Mouse (Mus musculus) heart, adult 2 months (tissue): ENCODE results near the gene Tbxas1. TPM values are rescaled to one million over a fixed set of nuclear protein-coding genes. Genes with fewer than 3 reads are reported as not detected.
A peak's percentile ranks its signal among the peaks of the same experiment; 100 is the strongest.

Source experiments
- DNase-seq, 2 experiments: peaks; one replicate each; pipeline ENCODE4 v3.0.0; 2021
- H3K27ac ChIP-seq: fragments of 200-600 bp; 2 replicates; pipeline ENCODE4 v1.8.1; 2022
- H3K27me3 ChIP-seq: fragments of 200-500 bp; 2 replicates; pipeline ENCODE4 v1.6.1; 2012; ENCODE audit warnings: mild to moderate bottlenecking, low read length, inconsistent platforms, mixed read lengths; ENCODE audit not compliant: control insufficient read depth, insufficient read depth
- H3K36me3 ChIP-seq: fragments of 200-500 bp; 2 replicates; pipeline ENCODE4 v1.6.1; 2012; ENCODE audit warnings: low read length, inconsistent platforms; ENCODE audit not compliant: control insufficient read depth, insufficient read depth
- H3K4me1 ChIP-seq: fragments of 200-500 bp; 2 replicates; pipeline ENCODE4 v1.6.1; 2011; ENCODE audit warnings: low read length; ENCODE audit not compliant: control insufficient read depth, insufficient read depth
- H3K4me3 ChIP-seq: fragments of 200-600 bp; 2 replicates; pipeline ENCODE4 v1.8.1; 2022
- H3K79me2 ChIP-seq: fragments of 200-500 bp; replicated peaks from 2 replicates; pipeline ENCODE4 v1.6.1; 2012; ENCODE audit warnings: mild to moderate bottlenecking, inconsistent platforms, low read length, moderate library complexity, mixed read lengths; ENCODE audit not compliant: control insufficient read depth, insufficient read depth
- H3K9ac ChIP-seq: fragments of 200-500 bp; 2 replicates; pipeline ENCODE4 v1.6.1; 2012; ENCODE audit warnings: low read depth, mild to moderate bottlenecking, control low read depth, inconsistent platforms, low read length, mixed read lengths
- CTCF ChIP-seq: fragments of 200-600 bp; IDR thresholded peaks from 2 replicates; pipeline ENCODE4 v1.8.1; 2022; ENCODE audit warnings: antibody characterized with exemption, mild to moderate bottlenecking, moderate library complexity
- EP300 ChIP-seq: fragments of 200-500 bp; IDR thresholded peaks from 2 replicates; pipeline ENCODE4 v1.6.1; 2011; ENCODE audit warnings: low read depth, low read length, control low read depth; ENCODE audit not compliant: insufficient read depth
- POLR2A ChIP-seq: fragments of 200-500 bp; IDR thresholded peaks from 2 replicates; pipeline ENCODE4 v1.6.1; 2011; ENCODE audit warnings: mild to moderate bottlenecking, low read depth, low read length, control low read depth; ENCODE audit not compliant: insufficient read depth
- WGBS: fragments of 180-500 bp; shearing (Covaris S2); methylation state at CpG from one replicate; pipeline ENCODE4 v1.1.7; 2018; 5-methylcytosine and 5-hydroxymethylcytosine counted together
- intact Hi-C: fragments of 180-260 bp; cut with DNase I; formaldehyde crosslinking; loops from one replicate; pipeline ENCODE4 v1.15.1; 2025
- polyA plus RNA-seq: library from polyadenylated mRNA; depleted of rRNA; stranded (reverse); fragments of >200 nt; gene quantifications from 2 replicates; pipeline ENCODE4 v1.2.3, GENCODE M21; 2012
- total RNA-seq, 2 experiments: library from RNA; stranded (reverse); gene quantifications; 2 replicates each; pipeline ENCODE4 v1.2.3; 2021

The Tbxas1 gene
- total and polyA plus RNA-seq, 3 experiments = 1.9 to 2.7 (median 2.1) TPM

- H3K9ac ChIP-seq = no peak overlapping the region
- H3K36me3 ChIP-seq = no peaks in the 10 kb centered on the region
- no peaks in the 10 kb centered on the region for H3K27me3 ChIP-seq
- TF ChIP-seq POLR2A (no peak), EP300 (no peak), CTCF (no peak)
- 40% methylated on average over 9 of the region's 9 CpGs for WGBS
- no peaks in the 10 kb centered on the region for H3K79me2 ChIP-seq
- no peak overlapping the region for H3K27ac ChIP-seq
- no peaks in the 10 kb centered on the region for H3K4me1 ChIP-seq
- H3K4me3 ChIP-seq = no peak overlapping the region
- intact Hi-C loops = no loop called here
- no peak for DNase-seq
Measured at GRCm38 (mm10) chr6:39040451-39040850, 165.2 kb downstream of the Tbxas1 start.

- Histone ChIP-seq H3K9ac (no peak overlapping the region), H3K4me1 (peaks cover 5% of the 10 kb centered on the region; the same call in 1 of the 2 replicates), H3K27me3 (no peaks in the 10 kb centered on the region), H3K4me3 (no peak overlapping the region), H3K79me2 (no peaks in the 10 kb centered on the region), H3K36me3 (no peaks in the 10 kb centered on the region), H3K27ac (no peak overlapping the region)
- peak in 1 of 2 experiments; percentile 24 for DNase-seq
- WGBS = 26% methylated on average over 5 of the region's 5 CpGs
- TF ChIP-seq EP300 = no peak
- no peak for TF ChIP-seq POLR2A
- no peak for TF ChIP-seq CTCF
- intact Hi-C loops = no loop called here
Measured at GRCm38 (mm10) chr6:39049141-39049540, 173.9 kb downstream of the Tbxas1 start.

- Histone ChIP-seq H3K4me1 (peaks cover 5% of the 10 kb centered on the region; the same call in 1 of the 2 replicates), H3K27ac (no peak overlapping the region), H3K4me3 (no peak overlapping the region), H3K36me3 (no peaks in the 10 kb centered on the region), H3K27me3 (no peaks in the 10 kb centered on the region), H3K9ac (no peak overlapping the region), H3K79me2 (no peaks in the 10 kb centered on the region)
- 66% methylated on average over 6 of the region's 6 CpGs for WGBS
- TF ChIP-seq EP300 (no peak), CTCF (no peak), POLR2A (no peak)
- intact Hi-C loops = no loop called here
- no peak for DNase-seq
Measured at GRCm38 (mm10) chr6:39050836-39051235, 175.6 kb downstream of the Tbxas1 start.

GRCm38 (mm10) chr6:39051799-39052556, 176.8 kb downstream of the Tbxas1 start:
- H3K79me2 ChIP-seq = no peaks in the 10 kb centered on the region
- no peak overlapping the region for H3K4me3 ChIP-seq
- no peak overlapping the region for H3K9ac ChIP-seq
- no peak for DNase-seq
- no peaks in the 10 kb centered on the region for H3K27me3 ChIP-seq
- H3K36me3 ChIP-seq = no peaks in the 10 kb centered on the region
- 50% methylated on average over 9 of the region's 9 CpGs for WGBS
- intact Hi-C loops = no loop called here
- no peak overlapping the region for H3K27ac ChIP-seq
- peaks cover 5% of the 10 kb centered on the region; the same call in 1 of the 2 replicates for H3K4me1 ChIP-seq
- TF ChIP-seq CTCF (no peak), POLR2A (no peak), EP300 (no peak)

- peak in 1 of 2 experiments; percentile 23 for DNase-seq
- Histone ChIP-seq H3K9ac (no peak overlapping the region), H3K4me1 (peaks cover 5% of the 10 kb centered on the region; the same call in 1 of the 2 replicates), H3K4me3 (no peak overlapping the region), H3K36me3 (no peaks in the 10 kb centered on the region), H3K27ac (no peak overlapping the region), H3K27me3 (no peaks in the 10 kb centered on the region), H3K79me2 (no peaks in the 10 kb centered on the region)
- WGBS = 66% methylated on average over 4 of the region's 4 CpGs
- intact Hi-C loops = no loop called here
- TF ChIP-seq EP300 (no peak), POLR2A (no peak)
Measured at GRCm38 (mm10) chr6:39052636-39053035, 177.4 kb downstream of the Tbxas1 start.

GRCm38 (mm10) chr6:39054206-39054864, 179.1 kb downstream of the Tbxas1 start:
- DNase-seq = peak; percentile 15 to 17
- Histone ChIP-seq H3K79me2 (no peaks in the 10 kb centered on the region), H3K27ac (no peak overlapping the region)

More at GRCm38 (mm10) chr6:39054206-39054864, 179.1 kb downstream of the Tbxas1 start:
- no peaks in the 10 kb centered on the region for H3K27me3 ChIP-seq
- WGBS = 81% methylated on average over 13 of the region's 13 CpGs
- H3K4me3 ChIP-seq = no peak overlapping the region
- peaks cover 6% of the 10 kb centered on the region for H3K4me1 ChIP-seq
- intact Hi-C loops = no loop called here
- TF ChIP-seq CTCF (no peak), EP300 (no peak), POLR2A (no peak)
- no peaks in the 10 kb centered on the region for H3K36me3 ChIP-seq
- H3K9ac ChIP-seq = no peak overlapping the region
